Mouse (Mus musculus) spleen, embryonic (tissue): Measurements from ENCODE around the gene Eya2.

ENCODE experiments used
- CTCF ChIA-PET: fragments of 350-600 bp; sonication (Branson Sonifier 250); formaldehyde crosslinking; loops from one replicate; lab custom pipeline; 2022; lab: Charles Lee

Gene Eya2

GRCm38 (mm10) chr2:165708266-165708665, 113.4 kb downstream of the Eya2 start:
- CTCF ChIA-PET, result no interaction called here

- CTCF ChIA-PET, result no interaction called here
Measured at GRCm38 (mm10) chr2:165716688-165717087, 121.9 kb downstream of the Eya2 start.

GRCm38 (mm10) chr2:165717182-165718176, 122.6 kb downstream of the Eya2 start:
- CTCF ChIA-PET, result interaction anchor here (0.6 kb wide), 1 partner anchor 1564 kb away, joined by 5 read pairs; no protein-coding TSS in a partner anchor

GRCm38 (mm10) chr2:165719382-165719781, 124.5 kb downstream of the Eya2 start:
- CTCF ChIA-PET, result no interaction called here

- CTCF ChIA-PET, result interaction anchor here (0.5 kb wide), 1 partner anchor 48 kb away, joined by 3 read pairs; no protein-coding TSS in a partner anchor
Measured at GRCm38 (mm10) chr2:165721941-165722340, 127.1 kb downstream of the Eya2 start.

- CTCF ChIA-PET, result no interaction called here
Measured at GRCm38 (mm10) chr2:165732552-165733238, 137.9 kb downstream of the Eya2 start.

GRCm38 (mm10) chr2:165733701-165734100, 138.9 kb downstream of the Eya2 start:
- CTCF ChIA-PET, result interaction anchor here (0.6 kb wide), 1 partner anchor 283 kb away, joined by 4 read pairs; no protein-coding TSS in a partner anchor

- CTCF ChIA-PET, result no interaction called here
Measured at GRCm38 (mm10) chr2:165736297-165736696, 141.5 kb downstream of the Eya2 start.

- CTCF ChIA-PET, result interaction anchor here (0.6 kb wide), 1 partner anchor 136 kb away, joined by 4 read pairs; no protein-coding TSS in a partner anchor
Measured at GRCm38 (mm10) chr2:165740381-165740780, 145.5 kb downstream of the Eya2 start.

GRCm38 (mm10) chr2:165740982-165741381, 146.2 kb downstream of the Eya2 start:
- CTCF ChIA-PET, result no interaction called here

- CTCF ChIA-PET, result no interaction called here
Measured at GRCm38 (mm10) chr2:165741526-165742050, 146.8 kb downstream of the Eya2 start.

GRCm38 (mm10) chr2:165742210-165742786, 147.5 kb downstream of the Eya2 start:
- CTCF ChIA-PET, result no interaction called here

GRCm38 (mm10) chr2:165745306-165746098, 150.7 kb downstream of the Eya2 start:
- CTCF ChIA-PET, result no interaction called here

- CTCF ChIA-PET, result interaction anchor here (0.7 kb wide), 1 partner anchor 787 kb away, joined by 3 read pairs; no protein-coding TSS in a partner anchor
Measured at GRCm38 (mm10) chr2:165747975-165748374, 153.1 kb downstream of the Eya2 start.

- CTCF ChIA-PET, result interaction anchor here (0.7 kb wide), 1 partner anchor 787 kb away, joined by 3 read pairs; no protein-coding TSS in a partner anchor
Measured at GRCm38 (mm10) chr2:165748426-165748825, 153.6 kb downstream of the Eya2 start.

GRCm38 (mm10) chr2:165751068-165751467, 156.2 kb downstream of the Eya2 start:
- CTCF ChIA-PET, result no interaction called here

- CTCF ChIA-PET, result interaction anchor here (0.7 kb wide), 1 partner anchor 95 kb away, joined by 3 read pairs; no protein-coding TSS in a partner anchor
Measured at GRCm38 (mm10) chr2:165752704-165753103, 157.9 kb downstream of the Eya2 start.

GRCm38 (mm10) chr2:165757799-165758198, 163.0 kb downstream of the Eya2 start:
- CTCF ChIA-PET, result no interaction called here

GRCm38 (mm10) chr2:165758534-165758933, 163.7 kb downstream of the Eya2 start:
- CTCF ChIA-PET, result no interaction called here

GRCm38 (mm10) chr2:165759421-165759985, 164.7 kb downstream of the Eya2 start:
- CTCF ChIA-PET, result no interaction called here
